22 mouse cellular contexts compared by ENCODE assay signal in genomic region chr14:30066752-30067151, GRCm38 (mm10). TPM values are rescaled to one million over a fixed set of nuclear protein-coding genes. Genes with fewer than 3 reads are reported as not detected.
"Had no signal": no experiment of that assay in that cellular context is flagged by ENCODE, and none has a peak within 500 bp of the region (broad histone marks: within the 10 kb centered on the region; RNA-seq: fewer than 3 reads in every experiment).

No protein-coding gene starts in this region.

- H3K4me1 ChIP-seq: heart, embryonic 10.5 days; heart, embryonic 12.5 days; hindbrain, embryonic 10.5 days; hindbrain, embryonic 12.5 days; intestine, embryonic 15.5 days; limb, embryonic 10.5 days; limb, embryonic 12.5 days had no signal

- H3K36me3 ChIP-seq: heart, embryonic 12.5 days; hindbrain, embryonic 10.5 days; hindbrain, embryonic 12.5 days; intestine, embryonic 15.5 days; limb, embryonic 10.5 days; limb, embryonic 12.5 days had no signal

- H3K27me3 ChIP-seq: heart, embryonic 12.5 days; hindbrain, embryonic 12.5 days; intestine, embryonic 15.5 days; limb, embryonic 12.5 days had no signal

- H3K27ac ChIP-seq: heart, embryonic 10.5 days; hindbrain, embryonic 10.5 days; hindbrain, embryonic 12.5 days; hindbrain, embryonic 14.5 days; intestine, embryonic 15.5 days; layer of hippocampus, adult 2 months; left cerebral cortex, adult 2 months; limb, embryonic 10.5 days; limb, embryonic 12.5 days had no signal

- H3K9ac ChIP-seq: heart, embryonic 12.5 days; hindbrain, embryonic 12.5 days; hindbrain, embryonic 14.5 days; intestine, embryonic 15.5 days; limb, embryonic 12.5 days had no signal

- H3K4me3 ChIP-seq: heart, embryonic 10.5 days; heart, embryonic 12.5 days; hindbrain, embryonic 10.5 days; hindbrain, embryonic 12.5 days; intestine, embryonic 15.5 days; layer of hippocampus, adult 2 months; left cerebral cortex, adult 2 months; limb, embryonic 10.5 days; limb, embryonic 12.5 days had no signal

- DNase-seq: gastrocnemius, postnatal 10 days; gastrocnemius, postnatal 25 days; heart, adult 18-20 months; heart, postnatal 14 days; heart, postnatal 36 days; kidney, adult 18-20 months; kidney, adult 8-10 months; kidney, postnatal 10 days; kidney, postnatal 4 days had no signal

- H3K4me2 ChIP-seq: heart, embryonic 12.5 days; hindbrain, embryonic 12.5 days; hindbrain, embryonic 14.5 days; intestine, embryonic 15.5 days; limb, embryonic 12.5 days had no signal

- ATAC-seq: hindbrain, embryonic 16.5 days; inflammation-experienced regulatory T-cells, adult 6 months; intestine, embryonic 15.5 days; intestine, postnatal 0 days had no signal

- H3K9me3 ChIP-seq: heart, embryonic 10.5 days; heart, embryonic 12.5 days; hindbrain, embryonic 10.5 days; hindbrain, embryonic 12.5 days; intestine, embryonic 15.5 days; limb, embryonic 10.5 days; limb, embryonic 12.5 days had no signal

RNA-seq across cellular contexts. Expression of gene Il17rb, which starts 58.1 kb away (rescaled TPM):
- total RNA-seq: heart, postnatal 36 days had no signal
